Mouse (Mus musculus) forebrain, embryonic 11.5 days (tissue): ENCODE results near the gene Abhd6. TPM values are rescaled to one million over a fixed set of nuclear protein-coding genes. Genes with fewer than 3 reads are reported as not detected.

ENCODE experiments used
- ATAC-seq: fragments of 200-750 bp; cut with Nextera tagmentation; replicated peaks from 2 replicates; pipeline ENCODE4 v1.8.0; 2017; ENCODE audit warnings: moderate TSS enrichment; ENCODE audit not compliant: low FRiP score
- DNase-seq: peaks from one replicate; pipeline ENCODE4 v3.0.0-alpha.2; 2017; ENCODE audit warnings: low spot score
- H3K27ac ChIP-seq: fragments of 300-500 bp; sonication (generic); 2 replicates; pipeline ENCODE4 v1.5.1; 2014; ENCODE audit warnings: low read depth, low read length
- H3K27me3 ChIP-seq: fragments of 300-500 bp; sonication (generic); 2 replicates; pipeline ENCODE4 v1.6.1; 2014; ENCODE audit warnings: mild to moderate bottlenecking, low read length, mixed read lengths; ENCODE audit not compliant: control insufficient read depth, insufficient read depth
- H3K36me3 ChIP-seq: fragments of 300-500 bp; sonication (generic); 2 replicates; pipeline ENCODE4 v1.6.1; 2014; ENCODE audit warnings: mild to moderate bottlenecking, low read length, moderate library complexity, mixed read lengths; ENCODE audit not compliant: control insufficient read depth, insufficient read depth
- H3K4me1 ChIP-seq: fragments of 300-500 bp; sonication (generic); replicated peaks from 2 replicates; pipeline ENCODE4 v1.6.1; 2014; ENCODE audit warnings: low read length, mixed read lengths; ENCODE audit not compliant: control insufficient read depth, insufficient read depth
- H3K4me2 ChIP-seq: fragments of 300-500 bp; sonication (generic); 2 replicates; pipeline ENCODE4 v1.6.1; 2014; ENCODE audit warnings: low read depth, mild to moderate bottlenecking, low read length, moderate library complexity, mixed read lengths; ENCODE audit not compliant: severe bottlenecking
- H3K4me3 ChIP-seq: fragments of 300-500 bp; sonication (generic); 2 replicates; pipeline ENCODE4 v1.5.1; 2014; ENCODE audit warnings: low read depth, low read length
- H3K9ac ChIP-seq: fragments of 300-500 bp; sonication (generic); 2 replicates; pipeline ENCODE4 v1.6.1; 2014; ENCODE audit warnings: low read length
- H3K9me3 ChIP-seq: fragments of 300-500 bp; sonication (generic); 2 replicates; pipeline ENCODE4 v1.6.1; 2016; ENCODE audit warnings: low read length, mixed read lengths; ENCODE audit not compliant: control insufficient read depth
- WGBS: fragments of 180-500 bp; shearing (Covaris S2); extraction: QIAGEN DNeasy Blood & Tissue Kit; methylation state at CpG from one replicate; pipeline ENCODE4 v1.1.7; 2014; 5-methylcytosine and 5-hydroxymethylcytosine counted together
- polyA plus RNA-seq: library from polyadenylated mRNA; unstranded; fragments of >200 nt; fragmentation: Nextera tagmentation; extraction: Ambion mirVana; gene quantifications from 2 replicates; pipeline ENCODE4 v1.2.1, GENCODE M21; 2014

The Abhd6 gene
- polyA plus RNA-seq, 1 experiment from 2014 or later: 19.2 TPM

GRCm38 (mm10) chr14:8028086-8028485 lies 25.4 kb downstream of the Abhd6 start:
- ATAC-seq: no peak

GRCm38 (mm10) chr14:8029752-8030151 lies 27.1 kb downstream of the Abhd6 start:
- Histone ChIP-seq H3K9ac (no peak overlapping the region), H3K4me2 (no peak overlapping the region), H3K27ac (no peak overlapping the region), H3K9me3 (no peaks in the 10 kb centered on the region), H3K4me3 (no peak overlapping the region), H3K36me3 (no peaks in the 10 kb centered on the region), H3K4me1 (peaks cover 2% of the 10 kb centered on the region; the same call in 1 of the 2 replicates), H3K27me3 (no peaks in the 10 kb centered on the region)
- 83% methylated on average over 1 of the region's 1 CpGs for WGBS
- ATAC-seq: no peak
- DNase-seq: no peak

More at GRCm38 (mm10) chr14:8028086-8028485, 25.4 kb downstream of the Abhd6 start:
- Histone ChIP-seq H3K27me3 (no peaks in the 10 kb centered on the region), H3K9ac (no peak overlapping the region), H3K4me2 (no peak overlapping the region), H3K36me3 (no peaks in the 10 kb centered on the region), H3K4me3 (no peak overlapping the region), H3K4me1 (peaks cover 2% of the 10 kb centered on the region; the same call in 1 of the 2 replicates), H3K9me3 (no peaks in the 10 kb centered on the region), H3K27ac (no peak overlapping the region)
- no peak for DNase-seq
- 92% methylated on average over 5 of the region's 5 CpGs for WGBS

- DNase-seq: no peak
- no peaks in the 10 kb centered on the region for H3K27me3 ChIP-seq
- no peak overlapping the region for H3K4me3 ChIP-seq
- H3K27ac ChIP-seq: no peak overlapping the region
- ATAC-seq: no peak
- H3K9ac ChIP-seq: no peak overlapping the region
- no peaks in the 10 kb centered on the region for H3K36me3 ChIP-seq
- no peak overlapping the region for H3K4me2 ChIP-seq
- 57% methylated on average over 4 of the region's 4 CpGs for WGBS
- peaks cover 2% of the 10 kb centered on the region; the same call in 1 of the 2 replicates for H3K4me1 ChIP-seq
- H3K9me3 ChIP-seq: no peaks in the 10 kb centered on the region
These were observed 27.8 kb downstream of the Abhd6 start for GRCm38 (mm10) chr14:8030535-8030934.

- no peak for DNase-seq
- peaks cover 2% of the 10 kb centered on the region; the same call in 1 of the 2 replicates for H3K4me1 ChIP-seq
- H3K27me3 ChIP-seq: no peaks in the 10 kb centered on the region
- no peak overlapping the region for H3K9ac ChIP-seq
- no peaks in the 10 kb centered on the region for H3K36me3 ChIP-seq
- H3K27ac ChIP-seq: no peak overlapping the region
- H3K9me3 ChIP-seq: no peaks in the 10 kb centered on the region
- 57% methylated on average over 13 of the region's 13 CpGs for WGBS
- ATAC-seq: no peak
- no peak overlapping the region for H3K4me3 ChIP-seq
- no peak overlapping the region for H3K4me2 ChIP-seq
These were observed 29.6 kb downstream of the Abhd6 start for GRCm38 (mm10) chr14:8032087-8032944.

- Histone ChIP-seq H3K4me2 (no peak overlapping the region), H3K9ac (no peak overlapping the region), H3K9me3 (no peaks in the 10 kb centered on the region), H3K4me3 (no peak overlapping the region), H3K4me1 (peaks cover 2% of the 10 kb centered on the region; the same call in 1 of the 2 replicates), H3K36me3 (no peaks in the 10 kb centered on the region), H3K27me3 (no peaks in the 10 kb centered on the region), H3K27ac (no peak overlapping the region)
- ATAC-seq: no peak
- WGBS: 76% methylated on average over 5 of the region's 5 CpGs
- DNase-seq: no peak
These were observed 31.9 kb downstream of the Abhd6 start for GRCm38 (mm10) chr14:8034561-8034960.

- DNase-seq: no peak
- WGBS: 92% methylated on average over 6 of the region's 6 CpGs
- H3K9me3 ChIP-seq: no peaks in the 10 kb centered on the region
- H3K4me1 ChIP-seq: no peaks in the 10 kb centered on the region
- no peak overlapping the region for H3K4me2 ChIP-seq
- no peak for ATAC-seq
- H3K27ac ChIP-seq: no peak overlapping the region
- H3K36me3 ChIP-seq: no peaks in the 10 kb centered on the region
- no peak overlapping the region for H3K4me3 ChIP-seq
- no peaks in the 10 kb centered on the region for H3K27me3 ChIP-seq
- H3K9ac ChIP-seq: no peak overlapping the region
These were observed 33.2 kb downstream of the Abhd6 start for GRCm38 (mm10) chr14:8035951-8036350.

GRCm38 (mm10) chr14:8036406-8036805 lies 33.7 kb downstream of the Abhd6 start:
- Histone ChIP-seq H3K4me2 (no peak overlapping the region), H3K9me3 (no peaks in the 10 kb centered on the region), H3K27me3 (no peaks in the 10 kb centered on the region), H3K9ac (no peak overlapping the region), H3K36me3 (no peaks in the 10 kb centered on the region), H3K4me3 (no peak overlapping the region), H3K27ac (no peak overlapping the region), H3K4me1 (no peaks in the 10 kb centered on the region)
- DNase-seq (no peak), ATAC-seq (no peak)
- WGBS: 62% methylated on average over 5 of the region's 5 CpGs

- Histone ChIP-seq H3K4me3 (no peak overlapping the region), H3K4me2 (no peak overlapping the region), H3K9ac (no peak overlapping the region), H3K9me3 (no peaks in the 10 kb centered on the region), H3K4me1 (no peaks in the 10 kb centered on the region), H3K36me3 (no peaks in the 10 kb centered on the region), H3K27me3 (no peaks in the 10 kb centered on the region), H3K27ac (no peak overlapping the region)
- DNase-seq: no peak
- ATAC-seq: no peak
- WGBS: 82% methylated on average over 5 of the region's 5 CpGs
These were observed 35.4 kb downstream of the Abhd6 start for GRCm38 (mm10) chr14:8038150-8038549.
